Mouse (Mus musculus) liver, adult 2 months (tissue): ENCODE measurements around the gene Txk. TPM values are rescaled to one million over a fixed set of nuclear protein-coding genes. Genes with fewer than 3 reads are reported as not detected.
A peak's percentile ranks its signal among the peaks of the same experiment; 100 is the strongest.

Experiments used
- DNase-seq: peaks from one replicate; pipeline ENCODE4 v3.0.0-alpha.2; 2011; ENCODE audit warnings: low read depth, low spot score; ENCODE audit errors: extremely low read depth
- H3K27ac ChIP-seq: fragments of 200-500 bp; replicated peaks from 2 replicates; pipeline ENCODE4 v1.5.1; 2012; ENCODE audit warnings: low read depth, mild to moderate bottlenecking, control low read depth, inconsistent platforms, low read length; ENCODE audit not compliant: insufficient read depth
- H3K27me3 ChIP-seq: fragments of 200-500 bp; 2 replicates; pipeline ENCODE4 v1.6.1; 2012; ENCODE audit warnings: mild to moderate bottlenecking, moderate library complexity, low read length, inconsistent platforms; ENCODE audit not compliant: control insufficient read depth, insufficient read depth
- H3K36me3 ChIP-seq: fragments of 200-500 bp; 2 replicates; pipeline ENCODE4 v1.6.1; 2012; ENCODE audit warnings: low read length, inconsistent platforms; ENCODE audit not compliant: control insufficient read depth, insufficient read depth
- H3K4me1 ChIP-seq: fragments of 200-500 bp; 2 replicates; pipeline ENCODE4 v1.6.1; 2011; ENCODE audit warnings: low read length; ENCODE audit not compliant: control insufficient read depth, insufficient read depth
- H3K4me3 ChIP-seq: fragments of 200-500 bp; 2 replicates; pipeline ENCODE4 v1.5.1; 2011; ENCODE audit warnings: low read depth, mild to moderate bottlenecking, control low read depth, low read length, moderate library complexity; ENCODE audit not compliant: insufficient read depth
- H3K79me2 ChIP-seq: fragments of 200-500 bp; 2 replicates; pipeline ENCODE4 v1.6.1; 2012; ENCODE audit warnings: inconsistent platforms, mild to moderate bottlenecking, low read length, moderate library complexity; ENCODE audit not compliant: control insufficient read depth, insufficient read depth
- H3K9ac ChIP-seq: fragments of 200-500 bp; 2 replicates; pipeline ENCODE4 v1.6.1; 2012; ENCODE audit warnings: low read depth, mild to moderate bottlenecking, control low read depth, inconsistent platforms, low read length
- CTCF ChIP-seq: fragments of 200-500 bp; IDR thresholded peaks from 2 replicates; pipeline ENCODE4 v1.5.1; 2011; ENCODE audit warnings: low read depth, low read length, control low read depth
- POLR2A ChIP-seq: fragments of 200-500 bp; IDR thresholded peaks from 2 replicates; pipeline ENCODE4 v1.6.1; 2011; ENCODE audit warnings: low read length, control low read depth; ENCODE audit not compliant: insufficient read depth; ENCODE audit errors: extremely low read depth
- WGBS: fragments of 180-500 bp; shearing (Covaris S2); methylation state at CpG from one replicate; pipeline ENCODE4 v1.1.7; 2018; 5-methylcytosine and 5-hydroxymethylcytosine counted together
- polyA plus RNA-seq: library from polyadenylated mRNA; depleted of rRNA; stranded (reverse); fragments of >200 nt; gene quantifications from 2 replicates; pipeline ENCODE4 v1.2.3, GENCODE M21; 2012; rRNA removed
- total RNA-seq: library from RNA; depleted of rRNA; stranded (reverse); fragments of >200 nt; gene quantifications from 2 replicates; pipeline ENCODE4 v1.2.3, GENCODE M21; 2014; rRNA removed

The Txk gene
- total and polyA plus RNA-seq, 2 experiments, result 0.15 to 0.46 TPM

- Histone ChIP-seq H3K4me3 (no peak overlapping the region), H3K27me3 (no peaks in the 10 kb centered on the region), H3K36me3 (no peaks in the 10 kb centered on the region), H3K9ac (no peak overlapping the region), H3K4me1 (peaks cover 5% of the 10 kb centered on the region), H3K79me2 (no peaks in the 10 kb centered on the region), H3K27ac (no peak overlapping the region)
- 64% methylated on average over 10 of the region's 10 CpGs for WGBS
- DNase-seq, result no peak
- TF ChIP-seq CTCF (peak; percentile 42), POLR2A (no peak)
Measured at GRCm38 (mm10) chr5:72646131-72646530, 106.4 kb downstream of the Txk start.

Other genes starting within 250 kb of the Txk start
- gene Corin, start 248.3 kb downstream of the Txk start, total RNA-seq, result 0.13 and 0.46 TPM in 2 replicates
- gene Corin, start 248.3 kb downstream of the Txk start, polyA plus RNA-seq, result 0.10 TPM in 1 of 2 replicates, not detected in the other
- 6.9 and 9.7 TPM in 2 replicates for gene Nfxl1, start 193.1 kb downstream of the Txk start, total RNA-seq
- 3.3 and 6.0 TPM in 2 replicates for gene Nfxl1, start 193.1 kb downstream of the Txk start, polyA plus RNA-seq
- gene Zar1, start 171.5 kb downstream of the Txk start, total RNA-seq, result not detected in 2 replicates
- gene Zar1, start 171.5 kb downstream of the Txk start, polyA plus RNA-seq, result not detected in 2 replicates
- gene Gm5868, start 165.2 kb downstream of the Txk start, total RNA-seq, result not detected in 2 replicates
- gene Gm5868, start 165.2 kb downstream of the Txk start, polyA plus RNA-seq, result not detected in 2 replicates
- not detected in 2 replicates for gene Cnga1, start 108.5 kb downstream of the Txk start, total RNA-seq
- 0.04 TPM in 1 of 2 replicates, not detected in the other for gene Cnga1, start 108.5 kb downstream of the Txk start, polyA plus RNA-seq
- 22.1 and 36.8 TPM in 2 replicates for gene Nipal1, start 105.0 kb downstream of the Txk start, total RNA-seq
- gene Nipal1, start 105.0 kb downstream of the Txk start, polyA plus RNA-seq, result 3.0 and 5.2 TPM in 2 replicates
- gene Tec, start 115.7 kb upstream of the Txk start, total RNA-seq, result 17.7 and 24.7 TPM in 2 replicates
- 5.3 and 6.6 TPM in 2 replicates for gene Tec, start 115.7 kb upstream of the Txk start, polyA plus RNA-seq
- gene Slain2, start 161.5 kb upstream of the Txk start, total RNA-seq, result 12.7 and 14.0 TPM in 2 replicates
- 10.3 and 10.7 TPM in 2 replicates for gene Slain2, start 161.5 kb upstream of the Txk start, polyA plus RNA-seq
- gene Gm10135, start 221.9 kb upstream of the Txk start, total RNA-seq, result not detected in 2 replicates
- not detected in 2 replicates for gene Gm10135, start 221.9 kb upstream of the Txk start, polyA plus RNA-seq